In the genomic region with DNA sequence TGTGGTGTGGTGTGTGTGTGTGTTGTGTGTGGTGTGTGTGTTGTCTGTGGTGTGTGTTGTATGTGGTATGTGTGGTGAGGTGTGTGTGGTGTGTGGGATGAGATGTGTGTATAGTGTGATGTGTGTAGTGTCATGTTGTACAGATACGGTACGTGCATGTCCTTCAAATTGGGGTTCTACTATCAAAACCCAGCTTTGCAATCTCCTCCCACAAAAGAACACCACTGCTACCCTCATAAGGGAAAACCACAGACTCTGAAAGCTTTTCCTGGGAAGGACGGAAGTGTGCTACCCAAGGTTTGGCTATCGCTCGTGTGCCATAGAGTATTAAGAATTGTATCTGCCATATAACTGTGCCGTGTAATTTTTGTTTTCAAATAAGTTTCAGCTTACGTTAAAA, we compare ENCODE assay signal across 16 mouse cellular contexts. TPM values are rescaled to one million over a fixed set of nuclear protein-coding genes. Genes with fewer than 3 reads are reported as not detected.
DNase-seq lines count a peak whose midpoint lies in the region; ATAC-seq lines count a peak whose summit lies in the region.
"Had no signal": no experiment of that assay in that cellular context is flagged by ENCODE, and none has a peak within 500 bp of the region (broad histone marks: within the 10 kb centered on the region; RNA-seq: fewer than 3 reads in every experiment).

No protein-coding gene starts in this region.

- no peaks in the 10 kb centered on the region for H3K36me3 ChIP-seq in hindbrain, embryonic 12.5 days
- H3K36me3 ChIP-seq in hindbrain, embryonic 16.5 days (ENCODE audit: control insufficient read depth, insufficient read depth, low read length): no peaks in the 10 kb centered on the region
- H3K36me3 ChIP-seq in midbrain, embryonic 12.5 days: no peaks in the 10 kb centered on the region
- no peaks in the 10 kb centered on the region for H3K36me3 ChIP-seq in midbrain, embryonic 11.5 days (ENCODE audit: control insufficient read depth, insufficient read depth, low read length)
- H3K36me3 ChIP-seq in embryonic facial prominence, embryonic 13.5 days: no peaks in the 10 kb centered on the region
- H3K36me3 ChIP-seq: G1E; heart, embryonic 13.5 days had no signal

- no peak overlapping the region for H3K4me3 ChIP-seq in hindbrain, embryonic 12.5 days
- H3K4me3 ChIP-seq in hindbrain, embryonic 16.5 days (ENCODE audit: low read length): no peak overlapping the region
- H3K4me3 ChIP-seq in midbrain, embryonic 12.5 days: no peak overlapping the region
- no peak overlapping the region for H3K4me3 ChIP-seq in midbrain, embryonic 11.5 days (ENCODE audit: low read depth, low read length)
- H3K4me3 ChIP-seq in embryonic facial prominence, embryonic 13.5 days: no peak overlapping the region
- H3K4me3 ChIP-seq: heart, embryonic 13.5 days had no signal

- no peak for ATAC-seq in hindbrain, embryonic 12.5 days (ENCODE audit: low FRiP score)
- no peak for ATAC-seq in hindbrain, embryonic 16.5 days
- ATAC-seq in midbrain, embryonic 12.5 days (ENCODE audit: low FRiP score, low read depth): 0 out of 2 replicates have a peak, but pooled peaks have one; percentile 16
- no peak for ATAC-seq in midbrain, embryonic 11.5 days (ENCODE audit: low FRiP score)
- no peak for ATAC-seq in embryonic facial prominence, embryonic 13.5 days (ENCODE audit: insufficient number of reproducible peaks, insufficient read depth, low FRiP score, low TSS enrichment, low read depth)
- peak; percentile 42; the same call in 1 of the 2 replicates for ATAC-seq in megakaryocyte progenitor cell, adult 5-6 weeks (replicated peaks; ENCODE audit: poor library complexity)
- ATAC-seq: CD4-positive, CD25-positive, alpha-beta regulatory T cell, adult 4 months; liver, postnatal 0 days had no signal

- 93% methylated on average over 7 of the region's 7 CpGs for WGBS in hindbrain, embryonic 12.5 days
- WGBS in hindbrain, embryonic 16.5 days: 85% methylated on average over 7 of the region's 7 CpGs
- WGBS in midbrain, embryonic 12.5 days: 89% methylated on average over 7 of the region's 7 CpGs
- WGBS in midbrain, embryonic 11.5 days: 90% methylated on average over 7 of the region's 7 CpGs
- 74% methylated on average over 7 of the region's 7 CpGs for WGBS in embryonic facial prominence, embryonic 13.5 days

- H3K4me1 ChIP-seq in hindbrain, embryonic 12.5 days: peaks cover 9% of the 10 kb centered on the region
- no peaks in the 10 kb centered on the region; the same call in 1 of the 2 replicates for H3K4me1 ChIP-seq in hindbrain, embryonic 16.5 days (ENCODE audit: control insufficient read depth, insufficient read depth, low read depth, low read length)
- peaks cover 25% of the 10 kb centered on the region for H3K4me1 ChIP-seq in midbrain, embryonic 12.5 days
- peaks cover 11% of the 10 kb centered on the region for H3K4me1 ChIP-seq in midbrain, embryonic 11.5 days (ENCODE audit: control insufficient read depth, insufficient read depth, low read length)
- peaks cover 19% of the 10 kb centered on the region for H3K4me1 ChIP-seq in embryonic facial prominence, embryonic 13.5 days

- intact Hi-C loops in left cerebral cortex, postnatal 14 days (cut with DNase I): no loop called here

- no peaks in the 10 kb centered on the region for H3K9me3 ChIP-seq in hindbrain, embryonic 12.5 days (replicated peaks)
- H3K9me3 ChIP-seq in hindbrain, embryonic 16.5 days (ENCODE audit: control insufficient read depth, low read length): no peaks in the 10 kb centered on the region
- H3K9me3 ChIP-seq in midbrain, embryonic 12.5 days: no peaks in the 10 kb centered on the region
- H3K9me3 ChIP-seq in midbrain, embryonic 11.5 days (ENCODE audit: control insufficient read depth, low read length): no peaks in the 10 kb centered on the region
- no peaks in the 10 kb centered on the region for H3K9me3 ChIP-seq in embryonic facial prominence, embryonic 13.5 days
- H3K9me3 ChIP-seq: G1E; heart, embryonic 13.5 days had no signal

- peak overlapping the region; percentile 8; the same call in 1 of the 2 replicates for H3K9ac ChIP-seq in hindbrain, embryonic 12.5 days
- no peak overlapping the region for H3K9ac ChIP-seq in hindbrain, embryonic 16.5 days (ENCODE audit: low read depth, low read length)
- H3K9ac ChIP-seq in midbrain, embryonic 12.5 days (replicated peaks): no peak overlapping the region
- H3K9ac ChIP-seq in midbrain, embryonic 11.5 days (ENCODE audit: low read length): no peak overlapping the region
- no peak overlapping the region for H3K9ac ChIP-seq in embryonic facial prominence, embryonic 13.5 days
- H3K9ac ChIP-seq: liver, postnatal 0 days had no signal

- H3K27me3 ChIP-seq in hindbrain, embryonic 12.5 days: no peaks in the 10 kb centered on the region
- no peaks in the 10 kb centered on the region for H3K27me3 ChIP-seq in hindbrain, embryonic 16.5 days (replicated peaks; ENCODE audit: control insufficient read depth, insufficient read depth, low read length)
- H3K27me3 ChIP-seq in midbrain, embryonic 12.5 days: 0 out of 2 replicates have a peak, but pooled peaks cover 2% of the 10 kb centered on the region
- H3K27me3 ChIP-seq in midbrain, embryonic 11.5 days (ENCODE audit: control insufficient read depth, insufficient read depth, low read length): no peaks in the 10 kb centered on the region
- no peaks in the 10 kb centered on the region for H3K27me3 ChIP-seq in embryonic facial prominence, embryonic 13.5 days
- H3K27me3 ChIP-seq: heart, embryonic 13.5 days had no signal

- H3K4me2 ChIP-seq in hindbrain, embryonic 12.5 days (replicated peaks): no peak overlapping the region
- no peak overlapping the region for H3K4me2 ChIP-seq in hindbrain, embryonic 16.5 days (ENCODE audit: low read length)
- no peak overlapping the region for H3K4me2 ChIP-seq in midbrain, embryonic 12.5 days (replicated peaks)
- no peak overlapping the region for H3K4me2 ChIP-seq in midbrain, embryonic 11.5 days
- H3K4me2 ChIP-seq in embryonic facial prominence, embryonic 13.5 days: no peak overlapping the region
- H3K4me2 ChIP-seq: heart, embryonic 13.5 days had no signal

- H3K27ac ChIP-seq in hindbrain, embryonic 12.5 days: no peak overlapping the region
- H3K27ac ChIP-seq in hindbrain, embryonic 16.5 days (ENCODE audit: low read depth, low read length): no peak overlapping the region
- no peak overlapping the region for H3K27ac ChIP-seq in midbrain, embryonic 12.5 days (replicated peaks)
- no peak overlapping the region for H3K27ac ChIP-seq in midbrain, embryonic 11.5 days (ENCODE audit: low read depth, low read length)
- peak overlapping the region; percentile 74; the same call in 1 of the 2 replicates for H3K27ac ChIP-seq in embryonic facial prominence, embryonic 13.5 days
- H3K27ac ChIP-seq: heart, embryonic 13.5 days had no signal

- no peak for DNase-seq in midbrain, embryonic 11.5 days (ENCODE audit: low spot score, missing footprints)
- no peak for DNase-seq in left cerebral cortex, postnatal 14 days (ENCODE audit: low spot score in 2 of 2)
- DNase-seq: cerebellum, adult 8-10 months; heart, postnatal 36 days; layer of hippocampus, adult 9-11 months; liver, postnatal 0 days; right cerebral cortex, postnatal 14 days; thymus, postnatal 14 days had no signal

RNA-seq across cellular contexts. Expression of gene Phactr2, which starts 45.7 kb away (rescaled TPM):
- polyA plus RNA-seq in hindbrain, embryonic 12.5 days (2016; fragmentation: Nextera tagmentation; extraction: Ambion mirVana): 14.5 and 16.0 TPM in 2 replicates
- polyA plus RNA-seq in hindbrain, embryonic 16.5 days (2015; fragmentation: Nextera tagmentation; extraction: Ambion mirVana): 6.7 and 9.0 TPM in 2 replicates
- polyA plus RNA-seq in midbrain, embryonic 12.5 days (2016; fragmentation: Nextera tagmentation; extraction: Ambion mirVana): 11.2 and 11.7 TPM in 2 replicates
- polyA plus RNA-seq in midbrain, embryonic 11.5 days (2014; fragmentation: Nextera tagmentation; extraction: Ambion mirVana): 13.7 and 14.2 TPM in 2 replicates
- 22.9 and 24.9 TPM in 2 replicates for polyA plus RNA-seq in embryonic facial prominence, embryonic 13.5 days (2015; fragmentation: Nextera tagmentation; extraction: Ambion mirVana)
- 26.2 and 26.4 TPM in 2 replicates for total RNA-seq in megakaryocyte progenitor cell, adult 5-6 weeks (2015)
- total RNA-seq in megakaryocyte progenitor cell, adult 5-6 weeks (2017): 21.7 and 24.4 TPM in 2 replicates
- total RNA-seq in left cerebral cortex, postnatal 14 days (2021): 10 to 100 TPM; 15.9 to 18.8 TPM
- polyA plus RNA-seq: G1E had no signal

Comparison
In these comparisons a context has a peak if more than half of its experiments do, and no peak if none do; other contexts are left out.
1. ATAC-seq: peak in midbrain, embryonic 12.5 days (single experiment) and megakaryocyte progenitor cell, adult 5-6 weeks (single experiment); none in hindbrain, embryonic 12.5 days (single experiment), hindbrain, embryonic 16.5 days (single experiment), midbrain, embryonic 11.5 days (single experiment) and embryonic facial prominence, embryonic 13.5 days (single experiment).